Mouse (Mus musculus) kidney, postnatal 4 days (tissue): ENCODE data around the gene Cygb.
"Not testable (repeated sequence)": the region's sequence is repeated elsewhere in the genome, so short reads cannot be mapped to it uniquely, and the experiment has no call there.

Experiments used
- DNase-seq, 2 experiments: peaks; one replicate each; pipeline ENCODE4 v3.0.0; 2021; ENCODE audit warnings: mixed read lengths in 2 of 2

Gene Cygb

GRCm38 (mm10) chr11:116674616-116675379 is 20.7 kb upstream of the Cygb start:
- DNase-seq, result peak; percentile 84 to 91

GRCm38 (mm10) chr11:116673410-116673809 is 19.3 kb upstream of the Cygb start:
- DNase-seq, result no peak

- no peak for DNase-seq
These were observed 18.5 kb upstream of the Cygb start for GRCm38 (mm10) chr11:116672595-116672994.

- DNase-seq, result peak in 1 of 2 experiments; percentile 43
These were observed 17.8 kb upstream of the Cygb start for GRCm38 (mm10) chr11:116671845-116672434.

- DNase-seq, result peak; percentile 97 to 99
These were observed 17.2 kb upstream of the Cygb start for GRCm38 (mm10) chr11:116671112-116671844.

DNA sequence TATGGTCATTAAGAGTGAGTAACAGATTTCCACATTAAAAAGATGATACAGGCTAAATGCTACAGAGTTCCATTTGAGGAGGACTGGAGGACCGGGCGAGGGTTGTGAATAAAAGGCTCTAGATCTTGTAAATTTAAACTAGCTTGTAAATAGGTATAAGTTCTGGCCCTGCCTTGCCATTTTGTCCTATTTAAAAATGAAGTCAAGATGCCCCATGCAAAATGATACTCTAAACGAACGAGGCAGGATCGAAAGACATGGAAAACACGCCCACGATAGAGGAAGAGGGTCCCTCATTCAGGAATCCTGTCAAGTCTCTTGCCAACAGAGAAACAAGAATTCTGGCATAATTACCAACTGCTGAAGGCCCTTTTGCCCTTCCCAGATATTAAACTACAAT is 16.3 kb upstream of the Cygb start:
- DNase-seq, result no peak

DNA sequence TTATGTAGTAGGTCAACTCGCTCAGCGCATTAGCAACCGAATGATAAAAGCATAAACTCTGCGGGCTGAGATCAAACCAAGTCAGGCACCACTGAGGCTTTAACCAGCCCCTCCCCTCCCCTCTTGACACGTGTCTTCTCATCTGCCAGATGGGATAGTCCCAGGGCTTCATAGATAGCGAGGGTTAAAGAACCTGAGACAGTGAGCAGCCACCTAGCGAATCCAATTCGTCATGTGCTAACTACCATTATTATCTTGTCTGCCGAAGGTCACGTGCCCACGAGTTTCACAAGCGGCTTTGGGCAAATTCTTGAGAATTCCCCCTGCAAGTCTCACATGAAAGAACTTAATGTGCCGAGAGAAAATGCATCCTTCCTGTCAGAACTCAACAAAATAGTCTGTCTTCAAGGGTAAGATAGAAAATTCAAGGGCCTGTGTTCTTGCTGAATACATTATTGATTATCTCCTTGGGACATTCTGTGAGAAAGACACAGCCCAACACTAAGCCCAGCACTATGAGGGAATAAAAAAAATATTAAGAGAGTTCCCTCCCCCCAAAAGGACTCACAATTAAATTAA is 15.8 kb upstream of the Cygb start:
- DNase-seq, result no peak

- no peak for DNase-seq
These were observed 15.2 kb upstream of the Cygb start for GRCm38 (mm10) chr11:116669316-116669715.

DNA sequence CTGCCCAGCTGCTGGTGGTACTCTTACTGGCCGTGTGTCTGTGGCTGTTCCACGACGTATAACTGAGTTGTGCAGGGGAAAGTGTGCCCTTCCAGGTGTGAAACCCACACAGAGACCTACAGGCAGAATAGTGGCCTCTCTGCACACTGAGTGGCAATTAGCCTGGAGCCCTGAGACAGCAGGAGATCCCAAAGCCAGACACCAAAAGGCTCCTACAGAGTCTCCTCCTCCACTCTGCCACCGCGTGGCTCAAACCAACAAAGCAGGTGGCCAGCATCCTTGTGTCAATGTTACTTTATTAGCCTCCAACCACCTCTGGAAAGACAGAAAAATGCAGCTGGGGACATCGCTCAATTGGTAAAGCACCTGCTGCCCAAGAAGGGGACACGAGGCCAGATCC is 14.7 kb upstream of the Cygb start:
- peak; percentile 66 to 70 for DNase-seq

- DNase-seq, result peak in 1 of 2 experiments; percentile 46
These were observed 14.3 kb upstream of the Cygb start for GRCm38 (mm10) chr11:116668381-116668825.

- DNase-seq, result no peak
These were observed 13.8 kb upstream of the Cygb start for GRCm38 (mm10) chr11:116667930-116668329.

DNA sequence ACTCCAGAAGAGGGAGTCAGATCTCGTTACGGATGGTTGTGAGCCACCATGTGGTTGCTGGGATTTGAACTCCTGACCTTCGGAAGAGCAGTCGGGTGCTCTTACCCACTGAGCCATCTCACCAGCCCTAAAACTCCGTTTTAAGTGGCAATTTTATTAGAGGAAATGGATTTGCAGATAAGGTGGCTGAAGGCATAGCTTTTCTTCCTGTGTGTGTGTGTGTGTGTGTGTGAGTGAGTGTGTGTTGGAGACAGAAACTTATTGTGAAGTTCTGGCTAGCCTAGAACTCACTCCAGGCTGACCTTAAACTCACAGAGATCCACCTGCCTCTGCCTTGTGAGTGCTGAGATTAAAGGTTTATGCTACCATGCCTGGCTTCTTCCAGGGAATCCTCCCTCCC is 12.9 kb upstream of the Cygb start:
- not testable (repeated sequence) for DNase-seq

DNA sequence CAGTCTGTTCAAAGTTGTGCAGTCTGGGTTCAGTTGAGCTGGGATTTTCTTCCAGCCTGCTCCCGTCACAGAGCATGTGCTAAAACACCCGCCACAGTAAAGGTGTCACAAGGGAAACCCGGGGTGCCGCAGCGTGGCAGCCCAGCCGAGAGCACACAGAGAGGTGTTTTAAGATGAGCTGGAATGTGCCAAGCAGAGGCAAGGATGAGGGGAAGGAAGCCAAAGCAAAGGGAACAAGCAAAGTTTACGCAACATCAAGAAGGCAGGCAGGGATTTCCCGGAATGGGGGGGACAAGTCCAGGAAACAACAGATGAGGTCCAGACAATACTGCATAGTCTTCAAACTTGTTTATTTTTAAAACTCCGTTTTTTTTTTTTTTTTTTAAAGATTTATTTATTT is 12.5 kb upstream of the Cygb start:
- no peak for DNase-seq

GRCm38 (mm10) chr11:116665289-116665688 is 11.2 kb upstream of the Cygb start:
- no peak for DNase-seq

DNA sequence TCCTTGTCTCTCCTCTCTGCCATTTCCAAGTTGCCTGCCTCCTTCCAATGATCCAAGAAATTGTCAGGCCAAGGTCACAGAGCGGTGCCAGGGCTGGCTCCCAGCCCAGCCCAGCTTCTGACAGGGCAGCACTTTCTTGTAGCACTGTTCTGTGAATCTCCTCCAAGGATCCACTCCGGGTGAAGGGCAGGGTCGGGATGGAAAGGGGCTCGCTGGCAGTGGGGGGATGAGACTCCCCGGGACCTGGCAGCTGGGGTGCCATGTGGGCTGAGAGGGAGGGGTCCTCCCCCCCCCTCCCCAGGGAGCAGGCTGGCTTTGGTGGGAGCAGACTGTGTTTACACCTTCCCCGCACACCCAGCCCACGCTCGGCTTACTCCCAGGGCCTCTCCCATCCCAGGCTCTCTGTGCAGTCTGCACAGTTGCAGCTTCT is 7.8 kb upstream of the Cygb start:
- no peak for DNase-seq

DNA sequence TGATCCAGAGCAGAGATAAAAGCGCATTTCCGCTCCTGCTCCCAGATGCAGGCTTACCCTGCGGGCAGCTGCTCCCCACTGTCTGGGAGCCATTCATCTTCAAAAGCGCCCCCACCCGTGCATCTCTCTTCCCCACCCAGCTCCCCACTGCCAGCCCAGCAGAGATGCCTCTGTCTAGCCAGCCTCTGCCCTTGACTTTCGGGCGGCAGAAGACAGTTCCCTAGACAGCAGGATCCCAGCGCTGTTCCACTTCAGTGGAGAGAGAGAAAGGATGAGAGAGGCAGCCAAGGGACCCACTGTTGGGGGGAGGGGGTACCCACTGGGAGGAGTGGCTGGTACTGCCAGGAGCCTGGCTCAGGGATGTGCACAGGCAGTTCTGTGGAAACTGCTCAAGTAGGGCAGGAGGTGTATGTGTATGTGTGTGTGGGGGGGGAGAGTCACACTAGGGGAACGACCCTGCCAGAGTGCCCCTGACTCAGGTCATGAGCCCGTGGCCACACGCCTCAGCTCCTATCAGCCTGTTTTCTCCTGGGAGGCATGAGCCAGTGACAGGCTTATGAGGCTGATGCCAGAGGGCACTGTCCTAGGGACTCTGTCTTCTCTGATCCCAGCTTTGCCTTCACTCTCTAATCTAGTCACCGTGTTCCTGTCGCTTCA is 7.3 kb upstream of the Cygb start:
- peak in 1 of 2 experiments; percentile 55 for DNase-seq

GRCm38 (mm10) chr11:116660181-116660580 is 6.1 kb upstream of the Cygb start:
- DNase-seq, result no peak

GRCm38 (mm10) chr11:116659027-116659621 is 5.0 kb upstream of the Cygb start:
- peak in 1 of 2 experiments; percentile 3 for DNase-seq

DNA sequence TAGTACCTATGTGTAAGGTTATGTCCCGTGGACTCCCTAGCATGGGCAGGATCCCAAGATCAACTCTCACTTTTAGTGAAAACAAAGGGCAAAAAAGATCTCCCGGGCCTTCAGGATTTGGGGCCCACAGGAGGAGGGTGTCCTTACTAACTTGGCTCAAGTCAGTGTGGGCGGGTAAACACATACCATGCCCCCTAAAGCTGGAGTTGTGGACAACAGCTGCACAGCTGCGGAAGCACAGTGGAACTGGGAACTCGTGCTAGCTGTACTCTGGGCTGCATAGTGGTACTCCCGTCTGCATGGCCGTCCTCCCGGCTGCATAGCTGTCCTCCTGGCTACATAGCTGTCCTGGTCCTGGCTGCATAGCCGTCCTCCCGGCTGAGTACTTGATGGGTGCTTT is 4.1 kb upstream of the Cygb start:
- peak in 1 of 2 experiments; percentile 62 for DNase-seq

GRCm38 (mm10) chr11:116657311-116658223 is 3.5 kb upstream of the Cygb start:
- DNase-seq, result peak; percentile 91 to 95
